Mouse (Mus musculus) kidney, postnatal 0 days (tissue): Measurements from ENCODE around the gene Prr7. TPM values are rescaled to one million over a fixed set of nuclear protein-coding genes. Genes with fewer than 3 reads are reported as not detected.

Source experiments
- ATAC-seq: fragments of 200-750 bp; cut with Nextera tagmentation; replicated peaks from 2 replicates; pipeline ENCODE4 v1.8.0; 2017; ENCODE audit warnings: low read depth, moderate number of reproducible peaks, moderate TSS enrichment, moderate library complexity; ENCODE audit not compliant: low FRiP score
- DNase-seq: peaks from one replicate; pipeline ENCODE4 v3.0.0-alpha.2; 2016; ENCODE audit warnings: low spot score
- H3K27ac ChIP-seq: fragments of 300-500 bp; sonication (generic); 2 replicates; pipeline ENCODE4 v1.5.1; 2014; ENCODE audit warnings: mild to moderate bottlenecking
- H3K27me3 ChIP-seq: fragments of 300-500 bp; sonication (generic); 2 replicates; pipeline ENCODE4 v1.6.1; 2014; ENCODE audit warnings: low read length, mixed read lengths; ENCODE audit not compliant: insufficient read depth
- H3K36me3 ChIP-seq: fragments of 300-500 bp; sonication (generic); 2 replicates; pipeline ENCODE4 v1.6.1; 2014; ENCODE audit warnings: low read length, mixed read lengths; ENCODE audit not compliant: insufficient read depth
- H3K4me1 ChIP-seq: fragments of 300-500 bp; sonication (generic); replicated peaks from 2 replicates; pipeline ENCODE4 v1.6.1; 2014; ENCODE audit warnings: antibody characterized with exemption, low read length, mixed read lengths; ENCODE audit not compliant: insufficient read depth
- H3K4me2 ChIP-seq: fragments of 300-500 bp; sonication (generic); 2 replicates; pipeline ENCODE4 v1.6.1; 2014; ENCODE audit warnings: mild to moderate bottlenecking, low read length, moderate library complexity, mixed read lengths
- H3K4me3 ChIP-seq: fragments of 300-500 bp; sonication (generic); replicated peaks from 2 replicates; pipeline ENCODE4 v1.5.1; 2014; ENCODE audit warnings: low read depth, low read length
- H3K9ac ChIP-seq: fragments of 300-500 bp; sonication (generic); 2 replicates; pipeline ENCODE4 v1.6.1; 2014; ENCODE audit warnings: low read depth, low read length
- H3K9me3 ChIP-seq: fragments of 300-500 bp; sonication (generic); replicated peaks from 2 replicates; pipeline ENCODE4 v1.6.1; 2016; ENCODE audit warnings: low read length, inconsistent platforms, mixed read lengths
- CTCF ChIP-seq: IDR thresholded peaks from 2 replicates; pipeline ENCODE4 v1.5.1; 2016; ENCODE audit warnings: antibody characterized with exemption, low read depth, mild to moderate bottlenecking, moderate library complexity
- WGBS: fragments of 180-500 bp; shearing (Covaris S2); extraction: QIAGEN DNeasy Blood & Tissue Kit; methylation state at CpG from one replicate; pipeline ENCODE4 v1.1.7; 2014; 5-methylcytosine and 5-hydroxymethylcytosine counted together
- polyA plus RNA-seq: library from polyadenylated mRNA; unstranded; fragments of >200 nt; fragmentation: Nextera tagmentation; extraction: Ambion mirVana; gene quantifications from 2 replicates; pipeline ENCODE4 v1.2.1, GENCODE M21; 2015

The Prr7 gene
- polyA plus RNA-seq, 1 experiment from 2014 or later = 0.63 TPM

GRCm38 (mm10) chr13:55443799-55444285 lies 20.2 kb upstream of the Prr7 start:
- H3K9ac ChIP-seq = peak overlapping the region; percentile 57; the same call in 1 of the 2 replicates
- peak overlapping the region; percentile 94; the same call in 1 of the 2 replicates for H3K27ac ChIP-seq
- H3K4me3 ChIP-seq = peak overlapping the region; percentile 75
- no peaks in the 10 kb centered on the region for H3K27me3 ChIP-seq
- 25% methylated on average over 9 of the region's 9 CpGs for WGBS
- H3K36me3 ChIP-seq = no peaks in the 10 kb centered on the region
- peak overlapping the region; percentile 69 for H3K4me2 ChIP-seq
- H3K4me1 ChIP-seq = peaks cover 15% of the 10 kb centered on the region
- ATAC-seq (no peak), DNase-seq (no peak)
- H3K9me3 ChIP-seq = no peaks in the 10 kb centered on the region
- no peak for TF ChIP-seq CTCF

DNA sequence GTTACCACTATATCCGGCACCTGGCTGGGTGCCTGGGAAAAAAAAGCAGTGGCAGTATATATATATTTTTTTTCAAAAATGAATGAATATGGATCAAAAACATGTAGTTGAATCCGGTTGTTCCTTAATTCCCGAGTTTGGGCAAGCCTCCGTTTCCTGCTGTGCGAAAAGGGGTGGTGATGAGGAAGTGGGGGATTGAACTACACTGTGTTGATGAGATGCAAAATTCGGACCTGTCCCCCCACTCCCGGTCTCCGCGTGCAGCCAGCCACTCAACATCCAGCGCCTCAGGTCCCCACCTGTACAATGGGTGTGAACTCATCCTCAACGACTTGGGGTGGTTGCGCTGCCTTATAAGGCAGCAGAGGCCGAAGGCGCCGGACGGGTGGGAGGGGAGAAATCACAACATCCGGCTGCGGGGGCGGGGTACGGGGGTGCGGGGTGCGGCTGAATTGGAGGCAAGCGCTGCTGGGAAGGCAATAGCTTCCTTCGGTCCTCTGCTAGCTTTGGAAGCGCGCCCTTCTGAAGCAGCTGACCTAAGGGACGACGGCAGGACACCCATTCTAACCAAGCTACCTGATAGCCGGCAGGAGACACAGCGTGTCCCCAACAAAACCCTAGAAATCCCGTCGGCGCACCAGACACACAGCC lies 19.7 kb upstream of the Prr7 start:
- H3K4me3 ChIP-seq = peak overlapping the region; percentile 75
- no peaks in the 10 kb centered on the region for H3K9me3 ChIP-seq
- H3K9ac ChIP-seq = peak overlapping the region; percentile 57; the same call in 1 of the 2 replicates
- H3K36me3 ChIP-seq = no peaks in the 10 kb centered on the region
- no peak for TF ChIP-seq CTCF
- DNase-seq (peak; percentile 91), ATAC-seq (peak; percentile 68)
- peak overlapping the region; percentile 94 for H3K27ac ChIP-seq
- H3K27me3 ChIP-seq = no peaks in the 10 kb centered on the region
- H3K4me1 ChIP-seq = peaks cover 15% of the 10 kb centered on the region
- WGBS = under 1% methylated on average over 33 of the region's 33 CpGs
- peak overlapping the region; percentile 69 for H3K4me2 ChIP-seq

DNA sequence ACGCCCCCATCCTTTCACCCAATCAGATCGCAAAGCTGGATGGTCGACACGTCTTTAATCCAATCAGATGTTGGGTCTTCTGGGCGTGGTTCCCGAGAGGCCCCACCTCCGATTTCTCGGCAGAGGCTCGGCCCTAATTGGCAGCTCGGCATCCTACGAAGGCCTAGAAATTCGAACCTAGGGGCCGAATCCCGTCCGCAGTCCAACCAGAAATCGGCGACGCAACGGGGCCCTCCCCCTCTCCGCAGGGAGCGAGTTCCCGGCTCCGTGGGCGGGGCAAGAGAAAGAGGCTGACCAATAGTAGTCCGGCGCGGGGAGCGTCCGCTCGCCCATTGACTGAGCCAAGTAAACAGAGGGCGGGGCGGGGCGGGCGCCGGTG lies 19.1 kb upstream of the Prr7 start, which contains the start of gene Grk6:
Grk6 (plus strand) TSS at position 136 of the 379 bp plus-strand sequence.
- Histone ChIP-seq H3K36me3 (no peaks in the 10 kb centered on the region), H3K9ac (peak within 1 kb of the TSS; percentile 93), H3K9me3 (no peaks in the 10 kb centered on the region), H3K4me1 (peaks cover 15% of the 10 kb centered on the region), H3K27ac (peak within 1 kb of the TSS; percentile 94), H3K4me3 (peak within 1 kb of the TSS; percentile 75), H3K4me2 (peak within 1 kb of the TSS; percentile 87), H3K27me3 (no peaks in the 10 kb centered on the region)
- ATAC-seq (peak; percentile 98), DNase-seq (peak; percentile 99)
- TF ChIP-seq CTCF = no peak
- 0% methylated on average over 34 of the region's 35 CpGs for WGBS

DNA sequence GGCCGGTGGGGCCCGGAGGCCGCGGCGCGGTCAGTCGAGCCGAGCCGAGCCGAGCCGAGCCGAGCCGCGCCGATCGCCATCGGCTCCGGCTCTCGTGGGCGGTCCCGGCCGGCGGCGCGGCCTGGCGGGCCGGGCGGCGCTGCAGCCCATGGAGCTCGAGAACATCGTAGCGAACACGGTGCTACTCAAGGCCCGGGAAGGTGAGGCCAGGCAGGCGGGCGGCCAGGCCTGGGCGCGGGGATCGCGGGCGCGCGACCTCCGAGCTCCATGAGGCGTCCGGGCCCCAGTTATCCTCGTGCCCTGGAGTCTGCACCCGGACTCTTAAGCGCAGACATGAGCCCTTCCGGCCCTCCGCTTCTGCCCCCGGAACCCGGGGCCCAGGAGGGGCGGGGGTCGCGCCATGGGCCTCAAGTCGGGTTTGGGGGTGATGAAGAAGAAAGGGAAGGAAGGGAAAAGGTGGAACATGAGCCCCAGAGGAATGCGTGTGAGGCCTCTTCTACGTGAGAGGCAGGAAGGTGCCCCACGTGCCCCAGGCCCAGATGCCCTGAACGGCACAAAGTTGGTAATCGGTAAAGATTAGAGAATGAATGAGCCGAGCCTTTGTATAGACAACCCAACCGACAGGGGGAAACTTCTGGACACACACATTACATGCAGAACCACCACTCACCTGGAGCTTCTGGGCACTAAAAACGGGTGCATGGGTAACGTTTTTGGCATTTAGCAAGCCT lies 18.5 kb upstream of the Prr7 start:
- Histone ChIP-seq H3K4me1 (peaks cover 15% of the 10 kb centered on the region), H3K27me3 (no peaks in the 10 kb centered on the region), H3K36me3 (peaks cover 2% of the 10 kb centered on the region; the same call in 1 of the 2 replicates), H3K9ac (peak overlapping the region; percentile 93), H3K4me3 (peak overlapping the region; percentile 75), H3K27ac (peak overlapping the region; percentile 94), H3K9me3 (no peaks in the 10 kb centered on the region), H3K4me2 (peak overlapping the region; percentile 87)
- ATAC-seq (no peak), DNase-seq (no peak)
- under 1% methylated on average over 60 of the region's 66 CpGs for WGBS
- no peak for TF ChIP-seq CTCF

DNA sequence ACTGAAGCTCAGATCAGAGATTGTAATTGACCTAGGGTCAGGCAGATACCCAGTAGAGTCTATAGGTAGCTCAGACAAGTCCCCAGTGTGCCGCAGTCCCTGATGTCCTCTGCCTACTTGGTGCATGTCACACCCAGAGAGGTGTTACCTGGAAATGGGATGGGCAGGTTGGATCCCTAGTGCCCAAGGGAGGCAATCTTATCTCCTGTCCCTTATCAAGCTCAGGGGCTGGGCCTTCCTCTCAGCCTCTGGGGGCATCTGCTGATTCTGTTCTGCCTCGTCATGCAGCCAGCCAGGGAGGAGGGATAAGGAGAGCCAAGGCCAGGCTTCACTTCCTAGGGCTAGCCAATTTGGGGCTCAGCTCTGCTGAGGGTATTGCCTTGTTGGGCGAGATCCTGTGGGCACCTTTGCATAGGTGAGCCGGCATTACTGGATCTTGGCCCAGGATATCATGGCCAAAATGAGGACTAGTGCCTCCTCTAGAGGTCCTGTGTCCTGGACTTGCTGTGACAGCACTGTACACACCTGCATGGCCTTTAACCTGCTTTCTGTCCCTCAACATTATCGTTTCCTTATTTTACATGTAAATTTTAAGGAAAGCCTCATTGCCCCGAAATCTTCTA lies 17.5 kb upstream of the Prr7 start:
- no peak for DNase-seq
- Histone ChIP-seq H3K27me3 (no peaks in the 10 kb centered on the region), H3K9ac (peak overlapping the region; percentile 93), H3K9me3 (no peaks in the 10 kb centered on the region), H3K4me2 (peak overlapping the region; percentile 87), H3K36me3 (peaks cover 13% of the 10 kb centered on the region), H3K4me1 (peaks cover 15% of the 10 kb centered on the region), H3K27ac (no peak overlapping the region), H3K4me3 (peak overlapping the region; percentile 75; the same call in 1 of the 2 replicates)
- no peak for TF ChIP-seq CTCF
- WGBS = 76% methylated on average over 6 of the region's 6 CpGs
- ATAC-seq = no peak

DNA sequence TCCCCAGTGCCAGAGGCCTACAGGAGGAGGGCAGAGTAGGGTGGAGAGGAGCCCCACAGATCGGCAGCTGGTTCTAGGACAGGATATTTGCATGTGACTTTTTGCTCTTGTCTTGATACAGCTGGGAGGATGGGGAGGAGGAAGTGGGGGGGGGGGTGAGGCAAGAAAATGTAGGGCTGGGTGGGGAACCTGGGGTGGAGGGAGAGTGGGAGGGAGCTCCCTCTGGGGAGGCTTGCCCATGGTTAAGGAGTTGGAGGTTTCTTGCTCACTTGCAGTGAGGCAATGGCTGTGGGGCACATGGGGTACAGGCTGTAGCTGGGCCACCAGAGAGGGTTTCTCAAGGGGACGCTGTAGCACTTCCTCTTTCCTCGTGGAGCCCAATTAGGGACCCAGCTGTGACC lies 16.5 kb upstream of the Prr7 start:
- H3K4me2 ChIP-seq = no peak overlapping the region
- H3K4me1 ChIP-seq = peaks cover 15% of the 10 kb centered on the region
- H3K9ac ChIP-seq = no peak overlapping the region
- no peak for TF ChIP-seq CTCF
- no peak overlapping the region for H3K27ac ChIP-seq
- H3K9me3 ChIP-seq = no peaks in the 10 kb centered on the region
- no peak overlapping the region for H3K4me3 ChIP-seq
- H3K36me3 ChIP-seq = peaks cover 22% of the 10 kb centered on the region
- no peaks in the 10 kb centered on the region for H3K27me3 ChIP-seq
- WGBS = 36% methylated on average over 3 of the region's 3 CpGs
- ATAC-seq (no peak), DNase-seq (no peak)
